Mouse (Mus musculus) adrenal gland, adult (tissue): ENCODE results near the gene Gpr88.

Experiments used
- DNase-seq, 2 experiments: peaks; one replicate each; pipeline ENCODE4 v3.0.0; 2022 to 2023; ENCODE audit warnings: low spot score in 1 of 2; ENCODE audit not compliant: inconsistent age in 2 of 2

Gene Gpr88

DNA sequence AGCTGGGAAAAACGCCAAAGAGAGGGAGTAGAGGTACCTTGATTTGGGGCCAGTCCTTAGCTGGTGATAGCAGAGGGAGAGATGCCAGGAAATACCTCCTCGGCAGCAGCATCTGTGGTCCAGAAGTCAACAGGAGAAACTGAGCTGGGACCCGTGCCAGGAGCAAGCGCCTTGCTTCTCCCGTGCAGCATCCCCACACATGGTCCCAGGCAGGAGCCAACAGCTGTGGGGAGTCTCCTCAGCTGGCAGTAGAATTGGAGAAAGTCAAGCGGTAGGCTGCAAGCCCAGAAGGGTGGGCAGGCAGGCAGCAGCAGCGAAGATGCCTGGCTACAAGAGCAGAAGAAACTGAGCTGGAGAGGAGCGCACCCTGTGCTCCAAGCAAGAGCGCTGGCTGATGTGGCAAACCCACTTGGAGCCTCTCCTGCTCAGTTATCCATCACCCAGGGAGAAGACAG is at the start of gene Gpr88:
TSS of gene Gpr88 (minus strand) at position 427 of the 455 bp plus-strand sequence.
- peak; percentile 15 to 44 for DNase-seq

- no peak for DNase-seq
Observed at GRCm38 (mm10) chr3:116302581-116302980, 49.3 kb upstream of the Gpr88 start.

- DNase-seq = no peak
Observed at GRCm38 (mm10) chr3:116301754-116302153, 48.5 kb upstream of the Gpr88 start.

GRCm38 (mm10) chr3:116298727-116299126 is 45.4 kb upstream of the Gpr88 start:
- DNase-seq = no peak

DNA sequence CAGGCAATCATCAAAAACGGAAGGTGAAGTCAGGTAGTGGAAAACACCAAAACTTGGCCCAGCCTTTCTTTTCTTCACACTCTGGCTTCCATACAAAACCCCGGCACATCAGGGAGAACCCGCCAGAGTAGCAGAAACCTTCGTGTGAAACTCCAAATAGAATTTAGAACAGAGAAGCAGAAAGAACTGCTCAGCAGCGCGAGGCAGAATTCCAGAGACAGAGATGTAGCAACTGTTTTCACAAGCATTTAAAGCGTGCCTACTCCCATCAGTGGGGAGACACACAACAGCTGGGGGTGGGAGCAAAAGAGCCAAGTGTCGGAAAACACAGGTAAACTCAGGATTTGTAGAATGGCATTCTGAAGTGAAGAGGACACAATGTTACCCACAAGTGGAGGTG is 44.7 kb upstream of the Gpr88 start:
- DNase-seq = no peak

DNA sequence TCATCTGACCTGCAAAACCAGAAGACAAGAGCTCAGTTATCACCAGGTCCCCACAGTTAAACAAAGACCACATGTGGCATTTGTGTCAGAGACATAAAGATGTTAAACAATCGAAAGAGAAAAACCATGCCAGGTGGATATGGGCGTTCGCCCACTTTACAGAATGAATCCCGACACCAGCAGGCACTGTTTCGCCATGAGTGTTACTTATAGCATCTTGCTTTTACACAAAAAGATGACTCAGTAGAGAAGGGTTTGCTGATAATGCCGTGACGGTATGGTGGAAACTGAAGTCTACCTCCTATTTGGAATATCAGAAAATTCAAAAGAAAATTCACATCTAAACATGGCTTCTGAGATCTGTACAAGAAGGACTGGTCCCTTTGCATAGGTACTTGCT is 43.9 kb upstream of the Gpr88 start:
- no peak for DNase-seq

DNA sequence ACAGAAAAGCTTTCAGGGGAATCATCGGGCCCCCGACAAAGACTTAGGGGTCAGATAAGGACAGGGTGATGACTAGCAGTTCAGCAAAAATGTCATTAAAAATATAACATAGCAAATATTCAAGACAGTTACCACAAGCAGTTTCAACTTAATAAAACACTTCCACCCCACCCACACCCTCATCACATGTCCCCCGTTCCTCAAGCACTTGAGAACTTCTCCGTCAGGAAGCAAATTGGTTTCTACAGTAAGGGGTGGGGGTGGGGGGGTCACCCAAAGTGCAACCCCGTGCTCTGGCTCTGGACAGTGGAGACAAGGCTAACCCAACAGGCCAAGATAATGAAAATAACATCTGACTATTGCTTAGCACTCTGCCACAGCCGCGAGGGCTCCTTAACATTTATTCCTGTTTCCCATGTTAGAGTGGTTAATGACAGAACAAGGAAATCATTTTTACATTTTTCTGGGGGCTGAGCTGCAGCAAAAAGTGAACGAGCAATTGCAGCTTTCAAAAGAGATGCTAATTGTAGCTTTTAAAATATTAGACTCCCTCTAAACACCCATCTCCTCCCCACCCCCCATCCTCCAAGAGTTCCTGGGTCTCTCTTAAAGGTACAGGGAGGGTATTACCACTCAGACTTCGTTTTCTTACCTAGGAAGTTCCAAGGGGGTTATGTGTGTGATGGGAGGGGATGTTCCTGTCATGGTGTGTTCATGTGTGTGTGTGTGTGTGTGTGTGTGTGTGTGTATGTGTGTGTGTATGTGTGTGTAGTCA is 36.9 kb upstream of the Gpr88 start:
- no peak for DNase-seq

DNA sequence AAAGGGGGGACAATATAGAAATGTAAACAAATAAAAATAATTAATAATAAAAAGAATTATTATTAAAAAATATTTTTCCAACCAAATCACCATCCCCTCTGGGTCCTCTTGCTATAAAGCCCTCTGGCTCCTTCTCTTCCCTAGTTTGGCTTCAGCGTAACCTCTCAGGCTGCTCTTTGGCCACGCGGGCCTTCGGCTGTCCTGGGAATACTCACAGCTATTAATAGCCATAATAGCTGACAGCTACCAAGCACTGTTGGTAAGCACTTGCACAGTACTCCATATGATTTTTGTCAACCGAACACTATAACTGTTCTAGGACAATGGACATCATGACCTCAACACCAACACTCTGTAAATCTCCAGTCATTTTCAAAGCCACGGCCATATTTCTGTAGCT is 35.5 kb upstream of the Gpr88 start:
- no peak for DNase-seq

DNA sequence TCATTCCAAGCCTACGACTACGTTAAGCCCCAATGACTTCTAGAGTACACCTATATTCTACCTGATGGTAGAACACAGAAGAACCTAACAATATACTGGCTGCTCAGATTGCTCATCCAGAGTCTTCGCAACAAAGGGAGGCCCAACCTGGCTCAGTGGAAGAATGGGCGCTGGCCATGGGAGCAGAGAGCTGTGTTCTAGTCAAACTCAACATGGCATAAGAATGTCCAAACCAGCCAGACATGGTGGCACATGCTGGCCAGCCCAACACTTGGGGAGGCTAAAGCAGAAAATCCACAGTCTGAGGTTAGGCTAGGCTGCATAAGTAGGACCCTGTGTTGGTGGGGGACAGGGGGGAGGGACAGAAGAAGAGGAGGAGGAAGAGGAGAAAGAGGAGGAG is 31.4 kb upstream of the Gpr88 start:
- DNase-seq = no peak

GRCm38 (mm10) chr3:116283996-116284395 is 30.7 kb upstream of the Gpr88 start:
- no peak for DNase-seq

DNA sequence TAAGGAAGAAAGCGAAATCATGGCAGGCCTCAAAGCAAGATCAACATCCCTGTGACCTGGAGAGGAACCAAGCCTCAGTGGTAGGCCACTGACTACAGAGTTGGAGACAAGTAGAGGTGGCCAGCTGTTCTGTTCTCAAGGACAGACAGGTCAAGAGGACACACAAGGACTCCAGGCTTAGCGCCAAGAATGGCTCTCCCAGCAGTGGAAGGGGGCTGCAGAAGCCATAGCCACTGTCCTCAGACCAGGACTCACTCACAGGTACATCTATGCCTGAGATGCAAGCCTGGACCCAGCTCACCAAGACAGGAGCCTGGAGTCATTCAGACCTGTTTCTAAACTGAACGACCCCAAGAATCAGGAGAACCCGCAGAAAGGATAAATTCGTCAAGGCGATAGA is 28.4 kb upstream of the Gpr88 start:
- no peak for DNase-seq

DNA sequence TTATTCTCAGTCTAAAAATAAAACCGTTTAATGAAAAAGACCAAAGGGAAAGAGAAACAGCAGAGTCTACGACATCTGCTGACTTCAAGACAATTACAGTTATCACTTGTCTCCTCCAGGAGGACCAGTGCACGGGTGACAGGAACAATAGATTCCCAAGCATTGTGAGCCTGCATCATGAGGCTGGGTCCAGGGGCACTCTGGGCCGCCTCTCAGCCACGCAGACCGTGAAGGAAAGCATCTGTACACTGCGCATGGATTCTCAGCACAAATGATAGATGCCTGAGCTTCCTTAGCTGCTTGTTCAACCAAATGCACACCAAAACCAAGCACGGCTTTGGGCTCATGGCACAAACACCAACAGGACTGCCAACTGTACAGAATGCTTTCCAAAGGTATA is 23.8 kb upstream of the Gpr88 start:
- no peak for DNase-seq

DNA sequence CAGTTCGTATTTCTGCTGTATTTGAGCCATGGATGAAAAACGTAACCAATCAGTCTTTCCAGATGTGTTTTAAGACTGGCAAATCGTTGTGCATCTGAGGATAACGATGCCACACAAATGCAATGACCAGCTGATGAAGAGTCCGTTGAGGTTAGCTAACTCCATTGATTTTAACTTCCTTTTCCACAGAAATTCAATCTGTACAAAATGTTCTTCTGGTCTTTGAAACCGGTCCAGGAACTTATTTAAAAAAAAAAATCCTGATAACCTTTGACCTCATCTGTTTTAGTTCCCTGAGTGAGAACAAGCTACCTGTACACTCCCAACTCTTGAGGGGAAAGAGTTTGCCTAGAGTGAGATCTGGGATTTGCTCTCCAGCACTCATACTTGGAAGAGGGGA is 18.4 kb upstream of the Gpr88 start:
- DNase-seq = no peak

DNA sequence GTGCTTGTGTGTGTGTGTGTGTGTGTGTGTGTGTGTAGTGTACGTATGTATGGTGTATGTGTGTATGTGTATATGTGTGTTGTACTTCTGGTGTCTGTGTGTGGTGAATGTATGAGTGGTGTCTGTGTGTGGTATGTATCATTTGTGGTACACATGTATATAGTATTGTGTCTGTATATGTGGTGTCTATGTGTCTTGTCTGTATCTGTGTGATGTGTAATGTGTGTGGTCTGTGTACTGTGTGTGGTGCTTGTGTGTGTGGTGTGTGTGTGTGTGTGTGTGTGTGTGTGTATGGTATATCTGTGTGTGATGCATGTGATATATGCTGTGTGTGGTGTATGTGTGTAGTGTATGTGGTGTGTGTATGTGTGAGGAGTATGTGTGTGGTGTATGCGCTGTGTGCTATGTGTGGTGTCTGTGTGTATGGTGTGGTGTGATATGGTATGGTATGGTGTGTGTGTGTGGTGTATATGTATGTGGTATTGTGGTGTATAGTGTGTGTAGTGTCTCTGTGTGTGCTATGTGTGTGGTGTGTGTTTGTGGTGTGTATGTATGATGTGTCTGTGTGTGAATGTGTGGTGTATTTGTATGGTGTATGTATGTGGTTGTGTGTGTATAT is 13.8 kb upstream of the Gpr88 start:
- no peak for DNase-seq

- DNase-seq = no peak
Observed at GRCm38 (mm10) chr3:116266360-116266759, 13.1 kb upstream of the Gpr88 start.

DNA sequence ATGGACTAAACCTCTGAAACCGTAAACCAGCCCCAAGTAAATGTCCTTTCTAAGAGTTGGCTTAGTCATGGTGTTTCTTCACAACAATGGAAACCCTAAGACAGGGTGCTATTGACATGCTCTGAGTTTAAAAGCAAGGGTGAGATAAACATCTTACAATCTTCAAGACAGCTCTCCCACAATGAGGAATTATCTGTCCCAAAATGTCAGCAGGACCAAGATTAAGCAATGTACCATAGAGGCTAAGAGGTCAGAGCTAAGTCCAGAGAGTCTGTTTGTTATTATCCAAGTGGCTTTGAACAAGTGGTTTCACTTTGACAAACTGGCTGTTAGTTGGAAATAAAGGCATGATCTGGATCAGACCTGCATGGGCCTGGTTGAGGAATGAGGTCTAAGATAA is 10.7 kb upstream of the Gpr88 start:
- DNase-seq = no peak

GRCm38 (mm10) chr3:116263061-116263460 is 9.8 kb upstream of the Gpr88 start:
- DNase-seq = no peak

GRCm38 (mm10) chr3:116256104-116256503 is 2.8 kb upstream of the Gpr88 start:
- no peak for DNase-seq

DNA sequence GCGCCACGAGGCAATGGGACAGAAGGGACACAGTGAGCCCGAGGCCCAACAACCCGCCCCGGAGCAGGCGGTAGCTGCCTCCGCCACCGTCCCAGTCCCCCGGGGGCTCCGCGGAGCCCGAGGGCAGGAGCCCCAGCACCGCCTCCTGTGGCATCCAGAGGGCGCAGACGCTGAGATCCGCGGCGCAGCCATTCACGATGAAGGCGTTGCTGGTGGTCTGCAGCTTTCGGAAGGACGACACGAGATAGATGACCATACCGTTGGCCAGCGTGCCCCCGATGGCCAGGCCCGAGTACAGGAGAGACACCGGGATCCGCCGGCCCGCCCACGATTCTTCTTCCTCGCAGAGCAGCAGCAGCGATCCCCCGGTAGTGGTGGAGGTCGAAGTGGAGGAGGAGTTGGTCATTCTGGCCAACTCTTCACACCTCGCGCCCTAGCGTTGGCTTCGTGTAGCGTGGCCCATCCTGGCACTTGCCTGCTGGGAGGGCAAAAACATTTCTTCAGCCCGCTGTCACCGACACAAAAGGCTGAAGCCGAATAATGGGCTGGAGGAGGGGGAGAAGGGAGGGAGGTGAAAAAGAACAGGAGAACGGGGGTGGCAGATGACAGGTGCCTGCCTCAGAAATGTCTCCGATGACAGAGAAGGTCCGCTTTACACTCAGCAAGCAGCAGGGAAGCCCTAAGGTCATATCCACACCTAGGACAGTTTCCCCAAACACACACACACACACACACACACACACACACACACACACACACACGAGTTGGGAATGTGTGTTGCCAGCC is 855 bp downstream of the Gpr88 start:
- peak; percentile 8 to 46 for DNase-seq

DNA sequence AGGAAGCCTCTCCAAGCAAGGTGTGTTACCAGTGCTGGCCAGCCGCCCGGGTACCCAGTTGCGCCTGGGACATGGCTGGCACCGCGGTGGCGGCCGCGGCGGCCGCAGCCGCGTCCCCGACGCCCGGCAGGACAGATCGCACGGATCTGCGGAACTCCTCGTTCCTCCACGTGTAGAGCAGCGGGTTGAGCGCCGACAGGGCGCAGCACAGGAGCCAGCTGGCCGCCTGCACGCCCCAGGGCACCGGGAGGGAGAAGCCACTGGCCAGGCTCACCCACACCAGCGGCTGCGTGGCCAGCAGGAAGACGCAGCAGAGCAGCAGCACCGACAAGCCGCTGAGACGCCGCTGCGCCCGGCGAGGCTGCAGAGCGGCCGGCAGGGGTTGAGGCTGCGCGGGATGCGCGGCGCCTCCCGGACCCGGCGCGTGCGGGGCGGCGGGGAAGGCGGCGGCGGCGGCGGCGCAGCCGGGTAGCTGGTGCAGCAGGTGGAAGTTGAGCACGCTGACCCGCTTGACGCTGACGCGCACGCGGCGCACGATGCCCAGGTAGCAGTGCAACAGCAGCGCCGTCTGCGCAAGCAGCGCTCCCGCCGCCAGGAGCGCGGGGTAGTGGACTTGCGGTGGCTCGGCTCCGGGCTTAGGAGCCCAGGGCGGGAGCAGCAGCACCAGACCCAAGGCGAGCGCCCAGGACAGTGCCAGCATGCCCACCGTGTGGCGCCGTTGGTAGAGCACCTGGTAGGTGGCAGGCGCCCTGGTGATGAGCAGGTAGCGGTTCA is 1.6 kb downstream of the Gpr88 start:
- peak; percentile 23 to 68 for DNase-seq

GRCm38 (mm10) chr3:116249026-116249425 is 4.3 kb downstream of the Gpr88 start:
- DNase-seq = no peak
